Mouse (Mus musculus) c-Kit-positive CD71-negative TER-119-negative erythroid progenitor cells, embryonic 14.5 days (primary cell): ENCODE measurements at regions not wholly inside any gene's neighbourhood (a gene's known extent, or its start where the extent isn't known, plus 50 kb on each side); places are given as distances from the start of the nearest gene placed in this dataset.

Experiments
- DNase-seq: peaks from one replicate; pipeline ENCODE4 v3.0.0-alpha.2; 2013; ENCODE audit warnings: low read depth

GRCm38 (mm10) chr1:158163411-158163810 lies 192.7 kb downstream of the Brinp2 start:
- DNase-seq = no peak

- no peak for DNase-seq
Measured at GRCm38 (mm10) chr1:158170006-158170405, 186.1 kb downstream of the Brinp2 start.

GRCm38 (mm10) chr1:158180095-158180494 lies 176.0 kb downstream of the Brinp2 start:
- no peak for DNase-seq

- no peak for DNase-seq
Measured at GRCm38 (mm10) chr1:158181296-158181695, 174.8 kb downstream of the Brinp2 start.

- no peak for DNase-seq
Measured at GRCm38 (mm10) chr1:158187651-158188050, 168.5 kb downstream of the Brinp2 start.

- no peak for DNase-seq
Measured at GRCm38 (mm10) chr1:158192841-158193551, 163.1 kb downstream of the Brinp2 start.

GRCm38 (mm10) chr1:158193968-158194565 lies 162.1 kb downstream of the Brinp2 start:
- no peak for DNase-seq
